8 mouse cellular contexts compared by ENCODE assay signal in genomic region chr4:128728431-128728851, GRCm38 (mm10). TPM values are rescaled to one million over a fixed set of nuclear protein-coding genes. Genes with fewer than 3 reads are reported as not detected.
A peak's percentile ranks its signal among the peaks of the same experiment; 100 is the strongest.
DNase-seq lines count a peak whose midpoint lies in the region; ATAC-seq lines count a peak whose summit lies in the region.

No protein-coding gene starts in this region.

- H3K4me3 ChIP-seq in kidney, embryonic 15.5 days (replicated peaks) = peak overlapping the region; percentile 95
- peak overlapping the region; percentile 96 for H3K4me3 ChIP-seq in megakaryocyte, embryonic 14.5 days (replicated peaks)

- H3K27me3 ChIP-seq in kidney, embryonic 15.5 days = no peaks in the 10 kb centered on the region
- no peaks in the 10 kb centered on the region for H3K27me3 ChIP-seq in megakaryocyte, embryonic 14.5 days (replicated peaks)

- H3K27ac ChIP-seq in kidney, embryonic 15.5 days = peak overlapping the region; percentile 92

- peaks cover 56% of the 10 kb centered on the region for H3K4me1 ChIP-seq in kidney, embryonic 15.5 days
- H3K4me1 ChIP-seq in megakaryocyte, embryonic 14.5 days = peaks cover 55% of the 10 kb centered on the region

- ATAC-seq in kidney, embryonic 15.5 days (replicated peaks; ENCODE audit: low FRiP score) = no peak
- ATAC-seq in granulocyte monocyte progenitor cell, adult 5-6 weeks (replicated peaks; ENCODE audit: poor library complexity, severe bottlenecking) = peak; percentile 35

- WGBS in kidney, embryonic 15.5 days = under 1% methylated on average over 5 of the region's 5 CpGs

- peaks cover 8% of the 10 kb centered on the region for H3K36me3 ChIP-seq in kidney, embryonic 15.5 days
- H3K36me3 ChIP-seq in megakaryocyte, embryonic 14.5 days (replicated peaks; ENCODE audit: low read length) = peaks cover 66% of the 10 kb centered on the region

- H3K9me3 ChIP-seq in kidney, embryonic 15.5 days (replicated peaks) = no peaks in the 10 kb centered on the region
- no peaks in the 10 kb centered on the region for H3K9me3 ChIP-seq in megakaryocyte, embryonic 14.5 days

- no peak for DNase-seq in kidney, postnatal 4 days
- peak; percentile 39 for DNase-seq in NIH3T3 (ENCODE audit: low read depth)
- no peak for DNase-seq in gastrocnemius, postnatal 25 days
- DNase-seq in cerebellum, postnatal 10 days = no peak
- DNase-seq in layer of hippocampus, adult 18-20 months (ENCODE audit: low spot score in 2 of 2) = no peak

- H3K4me2 ChIP-seq in kidney, embryonic 15.5 days = peak overlapping the region; percentile 63

- peak overlapping the region; percentile 99 for H3K9ac ChIP-seq in kidney, embryonic 15.5 days

RNA-seq across cellular contexts. Expression of gene A3galt2, which starts 26.7 kb away (rescaled TPM):
- 0.22 and 0.28 TPM in 2 replicates for polyA plus RNA-seq in kidney, embryonic 15.5 days (2015; fragmentation: Nextera tagmentation; extraction: Ambion mirVana)
- not detected in 2 replicates for total RNA-seq in granulocyte monocyte progenitor cell, adult 5-6 weeks (2014; fragmentation: Nextera tagmentation)
- total RNA-seq in granulocyte monocyte progenitor cell, adult 5-6 weeks (2017) = 0.04 TPM in 1 of 2 replicates, not detected in the other
- 0.49 TPM in 1 of 2 replicates, not detected in the other for polyA plus RNA-seq in megakaryocyte, embryonic 14.5 days (2012; ENCODE audit: insufficient read depth, low replicate concordance)
- total RNA-seq in gastrocnemius, postnatal 25 days (2021) = under 1 TPM in 1 of 2 experiments, not detected in 1; 0.13 TPM
- total RNA-seq in layer of hippocampus, adult 18-20 months (2021) = under 1 TPM; 0.28 to 0.35 TPM
